ENCODE assay signal across 10 mouse cellular contexts in the genomic region with DNA sequence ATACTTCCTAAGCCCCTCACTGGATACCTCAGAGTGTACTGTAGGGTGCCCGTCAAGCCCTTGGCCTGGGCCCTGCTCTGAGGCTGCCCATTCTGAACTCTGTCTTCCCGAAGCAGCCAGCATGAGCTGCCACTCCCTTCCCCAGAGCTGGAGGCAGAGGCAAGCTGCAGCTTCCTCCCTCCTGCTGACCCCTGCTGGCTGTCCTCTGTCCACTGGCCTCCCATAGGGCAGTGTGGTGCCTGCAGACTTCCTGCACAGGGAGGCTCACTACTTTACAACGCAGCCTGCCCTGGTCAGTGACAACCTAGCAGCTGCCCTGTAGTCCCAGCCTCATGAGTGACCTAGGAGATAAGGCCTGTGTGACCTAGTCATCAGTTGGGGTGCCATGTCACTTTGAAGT. TPM values are rescaled to one million over a fixed set of nuclear protein-coding genes. Genes with fewer than 3 reads are reported as not detected.
DNase-seq lines count a peak whose midpoint lies in the region; ATAC-seq lines count a peak whose summit lies in the region.
"Had no signal": no experiment of that assay in that cellular context is flagged by ENCODE, and none has a peak within 500 bp of the region (broad histone marks: within the 10 kb centered on the region; RNA-seq: fewer than 3 reads in every experiment).

No protein-coding gene starts in this region.

- no peak overlapping the region for H3K4me2 ChIP-seq in forebrain, embryonic 16.5 days (ENCODE audit: low read length)
- H3K4me2 ChIP-seq in liver, embryonic 11.5 days = no peak overlapping the region
- H3K4me2 ChIP-seq: heart, embryonic 13.5 days had no signal

- no peaks in the 10 kb centered on the region; the same call in 1 of the 2 replicates for H3K9me3 ChIP-seq in forebrain, embryonic 10.5 days
- H3K9me3 ChIP-seq in forebrain, embryonic 16.5 days (ENCODE audit: control insufficient read depth, low read length) = no peaks in the 10 kb centered on the region
- peaks cover 4% of the 10 kb centered on the region; the same call in 1 of the 2 replicates for H3K9me3 ChIP-seq in liver, embryonic 11.5 days (ENCODE audit: control insufficient read depth, low read length)
- H3K9me3 ChIP-seq: heart, embryonic 13.5 days had no signal

- peaks cover 10% of the 10 kb centered on the region for H3K4me1 ChIP-seq in forebrain, embryonic 10.5 days
- no peaks in the 10 kb centered on the region; the same call in 1 of the 2 replicates for H3K4me1 ChIP-seq in forebrain, embryonic 16.5 days (replicated peaks; ENCODE audit: control insufficient read depth, insufficient read depth, low read length)
- H3K4me1 ChIP-seq in liver, embryonic 11.5 days (replicated peaks; ENCODE audit: control insufficient read depth, insufficient read depth, low read length) = peaks cover 8% of the 10 kb centered on the region

- H3K27ac ChIP-seq in forebrain, embryonic 10.5 days = peak overlapping the region; percentile 54
- no peak overlapping the region for H3K27ac ChIP-seq in forebrain, embryonic 16.5 days (ENCODE audit: low read length)
- no peak overlapping the region for H3K27ac ChIP-seq in liver, embryonic 11.5 days (ENCODE audit: low read depth, low read length)
- H3K27ac ChIP-seq: heart, embryonic 13.5 days; macrophage had no signal

- no peak for DNase-seq in forebrain, embryonic 10.5 days (ENCODE audit: extremely low spot score, low spot score)
- peak; percentile 85 for DNase-seq in 3T3-L1 (ENCODE audit: low read depth, low spot score)
- peak; percentile 72 for DNase-seq in gastrocnemius, adult 18-20 months (ENCODE audit: low spot score)
- no peak for DNase-seq in liver, embryonic 11.5 days (ENCODE audit: low spot score)
- no peak for DNase-seq in cerebellum, adult 11 months
- no peak for DNase-seq in c-Kit-positive CD71-positive TER-119-positive erythroid progenitor cells, embryonic 14.5 days (ENCODE audit: low spot score)
- DNase-seq in layer of hippocampus, postnatal 10 days (ENCODE audit: low spot score in 2 of 2) = no peak

- H3K4me3 ChIP-seq in forebrain, embryonic 10.5 days = no peak overlapping the region
- no peak overlapping the region for H3K4me3 ChIP-seq in forebrain, embryonic 16.5 days (replicated peaks; ENCODE audit: low read length)
- no peak overlapping the region for H3K4me3 ChIP-seq in liver, embryonic 11.5 days (ENCODE audit: low read depth, low read length)
- H3K4me3 ChIP-seq: heart, embryonic 13.5 days had no signal

- WGBS in forebrain, embryonic 10.5 days = 33% methylated on average over 3 of the region's 3 CpGs
- 31% methylated on average over 3 of the region's 3 CpGs for WGBS in forebrain, embryonic 16.5 days
- 40% methylated on average over 3 of the region's 3 CpGs for WGBS in liver, embryonic 11.5 days

- no peak overlapping the region for H3K9ac ChIP-seq in forebrain, embryonic 16.5 days (replicated peaks; ENCODE audit: low read depth, low read length)
- H3K9ac ChIP-seq in liver, embryonic 11.5 days (ENCODE audit: low read depth, low read length) = no peak overlapping the region
- H3K9ac ChIP-seq: heart, embryonic 13.5 days had no signal

- H3K27me3 ChIP-seq in forebrain, embryonic 10.5 days (ENCODE audit: poor library complexity, severe bottlenecking) = no peaks in the 10 kb centered on the region
- no peaks in the 10 kb centered on the region for H3K27me3 ChIP-seq in forebrain, embryonic 16.5 days (replicated peaks; ENCODE audit: control insufficient read depth, insufficient read depth, low read length)
- no peaks in the 10 kb centered on the region for H3K27me3 ChIP-seq in liver, embryonic 11.5 days (replicated peaks; ENCODE audit: control insufficient read depth, insufficient read depth, low read length)
- H3K27me3 ChIP-seq: heart, embryonic 13.5 days had no signal

- no peak for ATAC-seq in forebrain, embryonic 16.5 days
- peak; percentile 46 for ATAC-seq in liver, embryonic 11.5 days (replicated peaks; ENCODE audit: low FRiP score)

- no peaks in the 10 kb centered on the region for H3K36me3 ChIP-seq in forebrain, embryonic 10.5 days (replicated peaks)
- H3K36me3 ChIP-seq in forebrain, embryonic 16.5 days (ENCODE audit: control insufficient read depth, insufficient read depth) = no peaks in the 10 kb centered on the region
- no peaks in the 10 kb centered on the region for H3K36me3 ChIP-seq in liver, embryonic 11.5 days (ENCODE audit: control insufficient read depth, insufficient read depth, low read length)
- H3K36me3 ChIP-seq: heart, embryonic 13.5 days had no signal

RNA-seq across cellular contexts. Expression of gene Ip6k3, which starts 14.1 kb away (rescaled TPM):
- 0.06 TPM in 1 of 2 replicates, not detected in the other for polyA plus RNA-seq in forebrain, embryonic 10.5 days (2016; fragmentation: Nextera tagmentation; extraction: Ambion mirVana)
- polyA plus RNA-seq in forebrain, embryonic 16.5 days (2015; fragmentation: Nextera tagmentation; extraction: Ambion mirVana) = 0.30 TPM in 1 of 2 replicates, not detected in the other
- total RNA-seq in gastrocnemius, adult 18-20 months (2021) = 10 to 100 TPM; 29.8 to 66.9 TPM
- polyA plus RNA-seq in liver, embryonic 11.5 days (2014; fragmentation: Nextera tagmentation; extraction: Ambion mirVana) = 0.11 TPM in 1 of 2 replicates, not detected in the other
- not detected for total RNA-seq in layer of hippocampus, postnatal 10 days (2021)
- polyA plus RNA-seq: macrophage had no signal

RNA-seq across cellular contexts. Expression of gene Lemd2, which starts 22.6 kb away (rescaled TPM):
- polyA plus RNA-seq in forebrain, embryonic 10.5 days (2016; fragmentation: Nextera tagmentation; extraction: Ambion mirVana) = 14.8 TPM in 2 replicates
- 21.3 and 26.4 TPM in 2 replicates for polyA plus RNA-seq in forebrain, embryonic 16.5 days (2015; fragmentation: Nextera tagmentation; extraction: Ambion mirVana)
- 10 to 100 TPM; 20.6 to 21.9 TPM for total RNA-seq in gastrocnemius, adult 18-20 months (2021)
- 11.6 and 13.4 TPM in 2 replicates for polyA plus RNA-seq in liver, embryonic 11.5 days (2014; fragmentation: Nextera tagmentation; extraction: Ambion mirVana)
- 10 to 100 TPM; 48.4 to 56.2 TPM for total RNA-seq in layer of hippocampus, postnatal 10 days (2021)

RNA-seq across cellular contexts. Expression of gene Uqcc2, which starts 48.0 kb away (rescaled TPM):
- 394 and 405 TPM in 2 replicates for polyA plus RNA-seq in forebrain, embryonic 10.5 days (2016; fragmentation: Nextera tagmentation; extraction: Ambion mirVana)
- 253 and 266 TPM in 2 replicates for polyA plus RNA-seq in forebrain, embryonic 16.5 days (2015; fragmentation: Nextera tagmentation; extraction: Ambion mirVana)
- total RNA-seq in gastrocnemius, adult 18-20 months (2021) = 100 to 1,000 TPM; 426 to 428 TPM
- 386 and 413 TPM in 2 replicates for polyA plus RNA-seq in liver, embryonic 11.5 days (2014; fragmentation: Nextera tagmentation; extraction: Ambion mirVana)
- 100 to 1,000 TPM; 152 to 168 TPM for total RNA-seq in layer of hippocampus, postnatal 10 days (2021)

Comparison
In these comparisons a context has a peak if more than half of its experiments do, and no peak if none do; other contexts are left out.
1. DNase-seq: peak in 3T3-L1 (single experiment) and gastrocnemius, adult 18-20 months (single experiment); none in forebrain, embryonic 10.5 days (single experiment), liver, embryonic 11.5 days (single experiment), cerebellum, adult 11 months (single experiment), c-Kit-positive CD71-positive TER-119-positive erythroid progenitor cells, embryonic 14.5 days (single experiment) and layer of hippocampus, postnatal 10 days (0 of 2).